Mouse (Mus musculus) CD4-positive helper T cell, adult 2 months (primary cell): ENCODE data around the gene Gid8.
"Not testable (repeated sequence)": the region's sequence is repeated elsewhere in the genome, so short reads cannot be mapped to it uniquely, and the experiment has no call there.

Experiments
- DNase-seq: peaks from one replicate; pipeline ENCODE4 v3.0.0-alpha.2; 2012; ENCODE audit warnings: low read depth, missing footprints, low spot score

Gid8 gene

GRCm38 (mm10) chr2:180710276-180711155, 599 bp downstream of the Gid8 start:
- DNase-seq, result peak; percentile 45

- no peak for DNase-seq
Observed at GRCm38 (mm10) chr2:180711527-180711926, 1.6 kb downstream of the Gid8 start.

- no peak for DNase-seq
Observed at GRCm38 (mm10) chr2:180712037-180712689, 2.2 kb downstream of the Gid8 start.

GRCm38 (mm10) chr2:180722748-180723147, 12.8 kb downstream of the Gid8 start:
- not testable (repeated sequence) for DNase-seq

- DNase-seq, result no peak
Observed at GRCm38 (mm10) chr2:180723865-180724264, 13.9 kb downstream of the Gid8 start.

GRCm38 (mm10) chr2:180724585-180725413, 14.9 kb downstream of the Gid8 start, which contains the start of gene Slc17a9:
Gene Slc17a9, plus strand, starts transcription at chr2:180725263.
- peak; percentile 72 for DNase-seq

GRCm38 (mm10) chr2:180725414-180725778, 15.5 kb downstream of the Gid8 start:
- no peak for DNase-seq

- peak; percentile 30 for DNase-seq
Observed at GRCm38 (mm10) chr2:180725856-180726629, 16.1 kb downstream of the Gid8 start.

- DNase-seq, result peak; percentile 79
Observed at GRCm38 (mm10) chr2:180726658-180727442, 16.9 kb downstream of the Gid8 start.

GRCm38 (mm10) chr2:180727613-180728021, 17.7 kb downstream of the Gid8 start:
- no peak for DNase-seq

- peak; percentile 80 for DNase-seq
Observed at GRCm38 (mm10) chr2:180731036-180731435, 21.1 kb downstream of the Gid8 start.

GRCm38 (mm10) chr2:180731984-180732383, 22.1 kb downstream of the Gid8 start:
- DNase-seq, result peak; percentile 44

GRCm38 (mm10) chr2:180735232-180735631, 25.3 kb downstream of the Gid8 start:
- DNase-seq, result no peak

GRCm38 (mm10) chr2:180737984-180738383, 28.1 kb downstream of the Gid8 start:
- DNase-seq, result no peak

GRCm38 (mm10) chr2:180740349-180740748, 30.4 kb downstream of the Gid8 start:
- DNase-seq, result peak; percentile 20

- DNase-seq, result no peak
Observed at GRCm38 (mm10) chr2:180741421-180741820, 31.5 kb downstream of the Gid8 start.

- DNase-seq, result no peak
Observed at GRCm38 (mm10) chr2:180742820-180743219, 32.9 kb downstream of the Gid8 start.

- DNase-seq, result no peak
Observed at GRCm38 (mm10) chr2:180743321-180743720, 33.4 kb downstream of the Gid8 start.

- DNase-seq, result peak; percentile 89
Observed at GRCm38 (mm10) chr2:180745248-180745927, 35.5 kb downstream of the Gid8 start.
